Mouse (Mus musculus) heart, embryonic 14.5 days (tissue): ENCODE results near the gene Atrn. TPM values are rescaled to one million over a fixed set of nuclear protein-coding genes. Genes with fewer than 3 reads are reported as not detected.
A peak's percentile ranks its signal among the peaks of the same experiment; 100 is the strongest.

ENCODE experiments used
- ATAC-seq: fragments of 200-750 bp; cut with Nextera tagmentation; 2 replicates; pipeline ENCODE4 v1.8.0; 2017; ENCODE audit warnings: low read depth, moderate TSS enrichment; ENCODE audit not compliant: insufficient number of reproducible peaks, insufficient read depth, low FRiP score
- H3K27ac ChIP-seq, 2 experiments: fragments of 200-500 bp in 1 of 2; fragments of 300-500 bp in 1 of 2; sonication (generic) in 1 of 2; replicated peaks in 1 of 2; 2 replicates each; pipeline ENCODE4 v1.5.1; 2012 to 2014; ENCODE audit warnings: low read depth in 2 of 2, low read length in 2 of 2, control low read depth in 1 of 2, mild to moderate bottlenecking in 1 of 2, mixed read lengths in 1 of 2; ENCODE audit not compliant: control insufficient read depth in 1 of 2, insufficient read depth in 1 of 2
- H3K27me3 ChIP-seq: fragments of 300-500 bp; sonication (generic); 2 replicates; pipeline ENCODE4 v1.6.1; 2014; ENCODE audit warnings: mild to moderate bottlenecking, low read length, control low read depth; ENCODE audit not compliant: control insufficient read depth, insufficient read depth
- H3K36me3 ChIP-seq: fragments of 300-500 bp; sonication (generic); 2 replicates; pipeline ENCODE4 v1.6.1; 2014; ENCODE audit warnings: mild to moderate bottlenecking, control low read depth, low read length, mixed read lengths; ENCODE audit not compliant: control insufficient read depth, insufficient read depth
- H3K4me1 ChIP-seq, 2 experiments: fragments of 200-500 bp in 1 of 2; fragments of 300-500 bp in 1 of 2; sonication (generic) in 1 of 2; 2 replicates each; pipeline ENCODE4 v1.6.1; 2012 to 2014; ENCODE audit warnings: low read length in 2 of 2, control low read depth in 1 of 2, mixed read lengths in 1 of 2; ENCODE audit not compliant: control insufficient read depth in 2 of 2, insufficient read depth in 2 of 2
- H3K4me2 ChIP-seq: fragments of 300-500 bp; sonication (generic); 2 replicates; pipeline ENCODE4 v1.6.1; 2014; ENCODE audit warnings: mild to moderate bottlenecking, low read length
- H3K4me3 ChIP-seq, 2 experiments: fragments of 200-500 bp in 1 of 2; fragments of 300-500 bp in 1 of 2; sonication (generic) in 1 of 2; 2 replicates each; pipeline ENCODE4 v1.5.1; 2012 to 2014; ENCODE audit warnings: low read length in 2 of 2, mild to moderate bottlenecking in 2 of 2, control low read depth in 1 of 2, low read depth in 1 of 2, moderate library complexity in 1 of 2; ENCODE audit not compliant: control insufficient read depth in 1 of 2, insufficient read depth in 1 of 2
- H3K9ac ChIP-seq: fragments of 300-500 bp; sonication (generic); 2 replicates; pipeline ENCODE4 v1.6.1; 2014; ENCODE audit warnings: mild to moderate bottlenecking, low read length
- H3K9me3 ChIP-seq: fragments of 300-500 bp; sonication (generic); 2 replicates; pipeline ENCODE4 v1.6.1; 2016; ENCODE audit warnings: low read length, control low read depth; ENCODE audit not compliant: control insufficient read depth
- WGBS: fragments of 180-500 bp; shearing (Covaris S2); extraction: QIAGEN DNeasy Blood & Tissue Kit; methylation state at CpG from one replicate; pipeline ENCODE4 v1.1.7; 2014; 5-methylcytosine and 5-hydroxymethylcytosine counted together
- polyA plus RNA-seq: library from polyadenylated mRNA; unstranded; fragments of >200 nt; fragmentation: Nextera tagmentation; extraction: Ambion mirVana; gene quantifications from 2 replicates; pipeline ENCODE4 v1.2.1, GENCODE M21; 2014

Atrn gene
- polyA plus RNA-seq, 1 experiment from 2014 or later: 8.7 TPM

DNA sequence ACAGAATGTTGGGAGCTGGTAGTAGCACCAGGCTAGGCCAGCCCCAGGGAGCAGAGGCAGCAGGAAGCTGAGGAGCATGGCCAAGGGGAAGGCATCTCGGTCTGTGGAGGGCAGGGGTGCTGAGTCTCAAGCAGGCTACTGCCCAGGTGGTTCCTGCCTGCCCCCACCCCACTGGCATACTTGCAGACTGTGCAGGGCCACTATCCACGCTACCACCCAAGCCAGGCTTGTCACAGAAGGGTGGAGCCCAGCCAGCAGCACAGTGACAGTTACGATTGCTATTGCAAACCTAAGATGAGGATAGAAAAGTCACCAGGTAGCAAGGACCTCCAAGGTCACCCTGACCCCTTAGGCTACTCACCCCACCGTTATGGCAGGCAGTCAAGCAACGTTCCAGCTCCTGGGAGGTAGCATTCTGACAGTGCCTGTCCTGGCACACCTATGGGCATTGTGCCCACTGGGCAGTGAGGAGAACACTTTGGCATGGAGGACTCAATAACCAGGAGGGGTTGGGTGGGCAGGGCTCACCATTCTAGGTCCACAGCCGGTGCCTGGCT lies 146.6 kb downstream of the Atrn start:
- Histone ChIP-seq H3K4me2 (no peak overlapping the region), H3K9me3 (no peaks in the 10 kb centered on the region), H3K9ac (no peak overlapping the region), H3K4me1 (peaks cover 8 to 31% of the 10 kb centered on the region in 2 experiments; a peak in 3 of 4 replicates), H3K27me3 (peaks cover 45% of the 10 kb centered on the region), H3K4me3 (no peak overlapping the region), H3K36me3 (no peaks in the 10 kb centered on the region), H3K27ac (no peak overlapping the region)
- no peak for ATAC-seq
- WGBS: 64% methylated on average over 6 of the region's 6 CpGs

DNA sequence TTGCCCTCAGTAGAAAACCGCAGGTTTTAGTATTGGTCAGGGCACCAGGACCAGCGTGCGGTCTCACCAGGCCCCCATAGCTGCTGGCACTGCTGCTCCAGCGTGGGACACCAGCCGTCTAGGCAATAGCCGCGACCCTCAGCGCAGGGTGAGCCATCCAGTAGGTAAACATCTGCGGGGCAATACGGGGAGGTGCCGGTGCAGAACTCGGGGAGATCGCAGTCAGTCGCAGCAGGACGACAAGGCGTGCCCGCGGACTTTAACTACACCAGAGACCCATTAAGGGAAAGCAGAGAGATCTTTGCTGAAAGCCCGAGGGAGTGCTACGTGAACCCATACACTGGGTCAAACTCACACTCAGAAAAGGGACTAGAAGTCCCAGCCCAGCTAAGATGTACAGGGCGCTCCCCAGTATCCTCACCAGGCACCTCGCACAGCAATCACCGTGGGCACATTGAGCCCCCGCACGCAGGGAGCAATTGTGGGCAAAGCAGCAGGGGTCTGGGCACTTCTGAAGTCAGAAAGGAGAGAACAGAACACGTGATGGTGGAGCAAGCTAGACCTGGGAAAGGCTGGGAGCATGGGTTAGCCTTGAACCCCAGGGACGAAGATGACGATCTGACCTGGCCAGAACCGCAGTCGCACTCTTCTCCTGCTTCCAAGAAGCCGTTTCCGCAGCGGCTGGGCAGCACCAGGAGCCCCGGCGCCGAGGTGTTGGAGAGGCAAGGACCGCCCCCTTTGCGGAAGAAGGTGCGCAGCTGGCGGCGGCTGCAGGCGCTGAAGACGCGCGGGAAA lies 147.8 kb downstream of the Atrn start:
- no peak for ATAC-seq
- WGBS: 5% methylated on average over 45 of the region's 45 CpGs
- Histone ChIP-seq H3K27me3 (peaks cover 45% of the 10 kb centered on the region), H3K4me2 (peak overlapping the region; percentile 65), H3K36me3 (no peaks in the 10 kb centered on the region), H3K27ac (no peak overlapping the region), H3K4me1 (peaks cover 9 to 33% of the 10 kb centered on the region in 2 experiments), H3K9me3 (no peaks in the 10 kb centered on the region), H3K4me3 (peak overlapping the region; percentile 21 to 31), H3K9ac (peak overlapping the region; percentile 40; the same call in 1 of the 2 replicates)

DNA sequence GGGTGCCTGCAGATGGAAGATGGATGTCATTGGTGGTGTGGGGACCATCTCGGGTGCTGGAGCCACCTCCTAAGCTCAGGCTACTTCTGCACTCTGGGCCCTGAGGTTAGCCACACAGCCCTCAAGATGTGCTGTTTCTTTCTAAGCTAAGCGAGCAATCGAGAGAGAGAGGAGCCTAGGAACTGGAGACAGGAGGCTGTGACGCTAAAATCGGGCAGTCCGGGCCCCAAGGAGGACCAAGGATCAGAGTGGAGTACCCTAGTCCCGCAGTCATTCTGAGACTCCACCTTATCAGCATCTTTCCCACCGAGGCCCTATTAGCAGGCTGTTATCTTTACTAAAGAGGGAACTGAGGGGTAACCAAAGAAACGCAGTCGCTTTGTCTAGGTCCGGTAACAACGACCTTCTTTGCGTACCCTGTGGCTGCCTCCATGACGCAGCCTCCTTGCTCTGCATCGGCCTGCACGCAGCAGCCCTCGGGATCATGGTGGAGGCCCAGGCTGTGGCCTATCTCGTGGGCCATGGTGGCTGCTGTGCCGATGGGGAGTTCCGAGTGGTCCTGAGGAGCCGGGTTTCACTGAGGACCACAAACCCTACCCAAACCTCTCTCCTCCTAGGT lies 148.5 kb downstream of the Atrn start:
- WGBS: 2% methylated on average over 21 of the region's 21 CpGs
- H3K9me3 ChIP-seq: no peaks in the 10 kb centered on the region
- no peak overlapping the region for H3K27ac ChIP-seq
- H3K4me1 ChIP-seq: peaks cover 16 to 39% of the 10 kb centered on the region in 2 experiments
- H3K27me3 ChIP-seq: peaks cover 45% of the 10 kb centered on the region
- H3K9ac ChIP-seq: peak overlapping the region; percentile 40
- peak overlapping the region; percentile 21 to 31 for H3K4me3 ChIP-seq
- H3K4me2 ChIP-seq: peak overlapping the region; percentile 65
- no peaks in the 10 kb centered on the region for H3K36me3 ChIP-seq
- no peak for ATAC-seq

DNA sequence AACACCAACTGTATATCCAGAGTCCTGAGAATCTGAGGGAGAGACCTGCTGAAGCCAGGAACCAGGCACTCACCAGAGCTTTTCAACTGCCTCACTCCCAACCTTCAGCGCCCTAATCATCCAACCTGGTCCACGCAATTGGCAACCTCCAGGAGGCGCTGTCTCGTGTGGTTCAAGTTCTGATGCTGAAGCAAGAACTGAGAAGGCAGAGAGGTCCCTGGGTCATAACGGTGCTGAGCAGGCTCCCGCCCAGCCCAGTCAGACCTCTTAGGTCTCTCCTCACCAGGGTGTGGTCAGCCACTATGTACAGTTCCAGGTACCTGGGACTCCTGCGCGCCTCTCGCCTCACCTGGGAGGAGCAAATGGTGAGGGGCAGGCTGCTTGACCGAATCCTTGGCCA lies 149.3 kb downstream of the Atrn start:
- WGBS: 8% methylated on average over 10 of the region's 10 CpGs
- no peak overlapping the region for H3K4me3 ChIP-seq

DNA sequence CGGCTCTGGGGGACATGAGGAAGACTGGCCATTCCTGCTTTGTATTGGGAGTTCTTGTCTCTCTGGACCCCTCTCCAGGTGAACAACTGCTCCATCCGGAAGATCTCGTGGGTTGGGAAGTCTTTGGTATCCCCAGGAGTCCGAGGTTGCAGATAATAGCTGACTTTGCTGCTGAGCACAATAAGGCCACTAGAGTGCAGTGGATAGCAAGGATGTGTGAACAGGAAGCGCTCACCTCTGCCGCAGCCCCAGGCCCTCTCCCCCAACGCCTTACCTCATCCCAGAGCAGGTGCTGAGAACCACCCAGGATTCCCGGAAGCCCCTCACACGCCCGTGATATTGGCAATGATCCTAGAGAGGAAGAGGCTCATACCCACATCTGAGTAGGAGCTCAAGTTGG lies 149.9 kb downstream of the Atrn start:
- Histone ChIP-seq H3K4me2 (peak overlapping the region; percentile 46), H3K9me3 (no peaks in the 10 kb centered on the region), H3K36me3 (no peaks in the 10 kb centered on the region), H3K4me3 (no peak overlapping the region), H3K4me1 (peaks cover 30 to 53% of the 10 kb centered on the region in 2 experiments), H3K27me3 (peaks cover 40% of the 10 kb centered on the region), H3K9ac (no peak overlapping the region), H3K27ac (no peak overlapping the region)
- WGBS: 3% methylated on average over 10 of the region's 10 CpGs
- no peak for ATAC-seq

More for the DNA sequence above, 149.3 kb downstream of the Atrn start:
- Histone ChIP-seq H3K27ac (no peak overlapping the region), H3K9me3 (no peaks in the 10 kb centered on the region), H3K27me3 (peaks cover 45% of the 10 kb centered on the region), H3K36me3 (no peaks in the 10 kb centered on the region), H3K4me1 (peaks cover 25 to 47% of the 10 kb centered on the region in 2 experiments), H3K4me2 (peak overlapping the region; percentile 46), H3K9ac (no peak overlapping the region)
- no peak for ATAC-seq

DNA sequence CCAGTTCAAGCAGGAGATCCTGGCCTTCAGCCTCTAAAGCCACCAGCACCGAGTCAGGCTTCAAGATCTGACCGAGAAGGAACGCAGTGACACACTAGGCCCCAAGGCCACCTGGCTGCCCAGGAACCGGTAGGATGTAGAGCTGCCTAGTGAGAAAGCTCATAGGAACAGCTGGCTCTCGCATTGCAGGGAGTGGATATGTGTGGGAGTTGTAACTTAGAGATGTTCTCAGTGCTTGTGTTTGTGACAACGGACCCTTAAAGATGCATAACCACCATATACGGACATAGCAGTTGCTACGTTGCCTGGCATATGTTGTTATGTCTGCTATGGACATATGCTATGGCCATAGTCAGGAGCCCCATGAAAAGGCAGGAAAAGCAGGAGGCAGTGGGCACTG lies 152.4 kb downstream of the Atrn start:
- H3K4me3 ChIP-seq: no peak overlapping the region
- H3K27ac ChIP-seq: 0 out of 4 replicates have a peak overlapping the region, but pooled peaks of 1 of the 2 experiments have one; percentile 2
- no peak overlapping the region for H3K9ac ChIP-seq
- H3K9me3 ChIP-seq: no peaks in the 10 kb centered on the region
- no peak overlapping the region for H3K4me2 ChIP-seq
- peaks cover 32% of the 10 kb centered on the region for H3K27me3 ChIP-seq
- ATAC-seq: no peak
- H3K4me1 ChIP-seq: peaks cover 42 to 73% of the 10 kb centered on the region in 2 experiments
- 86% methylated on average over 8 of the region's 8 CpGs for WGBS
- H3K36me3 ChIP-seq: no peaks in the 10 kb centered on the region

DNA sequence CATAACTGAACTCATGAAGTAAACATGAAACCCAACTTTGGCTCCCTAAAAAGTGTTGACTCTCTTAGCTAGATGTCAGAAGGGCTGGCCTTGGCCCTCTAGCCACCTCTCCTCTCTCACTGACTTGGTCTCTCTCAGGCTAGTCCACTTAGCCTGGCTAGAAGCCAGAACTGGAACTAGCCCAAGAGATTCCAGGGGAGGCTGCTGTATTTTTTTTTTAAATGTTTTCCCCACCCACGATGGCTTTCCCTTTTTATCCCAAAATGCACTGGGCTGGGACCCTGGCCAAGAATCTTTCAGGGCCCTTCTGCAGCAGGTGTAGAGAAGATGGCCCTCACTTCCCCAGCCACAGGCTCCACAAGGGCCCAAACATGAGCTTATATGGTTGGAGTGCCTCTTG lies 153.1 kb downstream of the Atrn start:
- ATAC-seq: no peak
- H3K4me1 ChIP-seq: peaks cover 37 to 67% of the 10 kb centered on the region in 2 experiments

More for the DNA sequence above, 153.1 kb downstream of the Atrn start:
- peaks cover 31% of the 10 kb centered on the region for H3K27me3 ChIP-seq
- H3K9ac ChIP-seq: no peak overlapping the region
- no peaks in the 10 kb centered on the region for H3K9me3 ChIP-seq
- H3K4me3 ChIP-seq: no peak overlapping the region
- H3K36me3 ChIP-seq: no peaks in the 10 kb centered on the region
- no peak overlapping the region for H3K4me2 ChIP-seq
- peak overlapping the region in 1 of 2 experiments; percentile 62; a peak in 2 of 4 replicates for H3K27ac ChIP-seq
- 5% methylated on average over 1 of the region's 1 CpGs for WGBS
